Mouse (Mus musculus): ENCODE measurements around the gene Tmem236. TPM values are rescaled to one million over a fixed set of nuclear protein-coding genes. Genes with fewer than 3 reads are reported as not detected.

Tmem236 gene
- polyA plus RNA-seq, 1 experiment from 2014 or later: 0.08 TPM

MicroRNA genes within 50 kb of the gene (microRNA counts, 519-probe panel; counts per million panel counts)
- not detected for microRNA mmu-miR-511

Small RNAs within 50 kb of the gene (microRNA-seq; reads per million reads assigned to microRNA genes)
- gene Mir511: 1.0 reads per million

Other genes starting within 250 kb of the Tmem236 start
- gene Hacd1, start 118.4 kb upstream of the Tmem236 start, polyA plus RNA-seq (2015; fragmentation: Nextera tagmentation; extraction: Ambion mirVana): 82.0 and 84.5 TPM in 2 replicates
- 112 and 122 TPM in 2 replicates for gene Stam, start 100.4 kb upstream of the Tmem236 start, polyA plus RNA-seq (2015; fragmentation: Nextera tagmentation; extraction: Ambion mirVana)
- 6.0 and 6.9 TPM in 2 replicates for gene Mrc1, start 54.9 kb downstream of the Tmem236 start, polyA plus RNA-seq (2015; fragmentation: Nextera tagmentation; extraction: Ambion mirVana)
- gene Slc39a12, start 213.8 kb downstream of the Tmem236 start, polyA plus RNA-seq (2015; fragmentation: Nextera tagmentation; extraction: Ambion mirVana): 1.6 and 2.0 TPM in 2 replicates

Data from neural tube, embryonic 13.5 days (tissue).